Mouse (Mus musculus) T-helper 2 cell (primary cell): ENCODE data around the gene Gm15114.
"Not testable (repeated sequence)": the region's sequence is repeated elsewhere in the genome, so short reads cannot be mapped to it uniquely, and the experiment has no call there.

ENCODE experiments used
- in situ Hi-C: fragments of 300-600 bp; cut with MboI, MseI; formaldehyde crosslinking; loops from one replicate; pipeline ENCODE4 v1.15.1; 2025; ENCODE audit warnings: high pct_unique_total_duplicates

Gm15114 gene

GRCm38 (mm10) chrX:148488649-148489048 lies at the start of gene Gm15114:
Gene Gm15114, plus strand, starts transcription at chrX:148488949.
- in situ Hi-C loops = not testable (repeated sequence)
